Mouse (Mus musculus) embryonic fibroblast, embryonic 13.5 days (primary cell): ENCODE results near the gene Atp10a.

Experiments used
- CTCF ChIP-seq: IDR thresholded peaks from 2 replicates; pipeline ENCODE4 v1.5.1; 2011; ENCODE audit warnings: mild to moderate bottlenecking, control low read depth, low read length, moderate library complexity, borderline replicate concordance; ENCODE audit not compliant: insufficient read depth
- POLR2A ChIP-seq: IDR thresholded peaks from 2 replicates; pipeline ENCODE4 v1.6.1; 2011; ENCODE audit warnings: low read depth, mild to moderate bottlenecking, control low read depth, low read length, moderate library complexity

GRCm38 (mm10) chr7:58698738-58699442, 42.9 kb downstream of the Atp10a start:
- no peak for TF ChIP-seq CTCF
- no peak for TF ChIP-seq POLR2A
